Mouse (Mus musculus) adipose tissue, adult 10 weeks (tissue): ENCODE measurements around the gene Papolb. TPM values are rescaled to one million over a fixed set of nuclear protein-coding genes. Genes with fewer than 3 reads are reported as not detected.

Experiments
- polyA plus RNA-seq: library from polyadenylated mRNA; stranded (reverse); fragments of 350-450 nt; fragmentation: Illumina TruSeq; extraction: RNeasy Lipid Tissue Mini Kit (QIAGEN cat#74804); gene quantifications from one replicate; pipeline ENCODE4 v1.2.3, GENCODE M21; 2014; ENCODE audit warnings: low read depth, low replicate concordance

The Papolb gene
- 5.2 TPM for polyA plus RNA-seq

DNA sequence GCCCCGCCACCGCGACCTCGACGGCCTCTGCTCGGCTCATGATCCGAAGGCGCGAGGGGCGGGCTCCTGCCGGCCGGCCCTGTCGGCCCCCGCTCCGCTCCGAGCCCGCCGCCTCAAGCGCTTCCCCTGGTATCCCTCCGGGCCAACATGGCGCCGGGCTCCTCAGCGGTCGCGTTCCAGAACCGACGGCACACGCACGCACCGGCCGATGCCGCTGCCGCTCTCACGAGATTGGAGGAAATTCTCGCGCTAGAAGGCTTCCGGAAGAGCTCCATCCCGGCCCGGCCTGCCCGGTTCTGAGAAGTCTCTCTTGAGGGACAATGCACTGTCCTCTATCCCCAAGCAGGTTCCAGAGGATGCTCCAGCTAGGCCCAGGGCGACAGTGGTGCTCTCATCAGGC is at the start of gene Papolb:
Papolb (minus strand) TSS at position 162 of the 400 bp plus-strand sequence.

DNA sequence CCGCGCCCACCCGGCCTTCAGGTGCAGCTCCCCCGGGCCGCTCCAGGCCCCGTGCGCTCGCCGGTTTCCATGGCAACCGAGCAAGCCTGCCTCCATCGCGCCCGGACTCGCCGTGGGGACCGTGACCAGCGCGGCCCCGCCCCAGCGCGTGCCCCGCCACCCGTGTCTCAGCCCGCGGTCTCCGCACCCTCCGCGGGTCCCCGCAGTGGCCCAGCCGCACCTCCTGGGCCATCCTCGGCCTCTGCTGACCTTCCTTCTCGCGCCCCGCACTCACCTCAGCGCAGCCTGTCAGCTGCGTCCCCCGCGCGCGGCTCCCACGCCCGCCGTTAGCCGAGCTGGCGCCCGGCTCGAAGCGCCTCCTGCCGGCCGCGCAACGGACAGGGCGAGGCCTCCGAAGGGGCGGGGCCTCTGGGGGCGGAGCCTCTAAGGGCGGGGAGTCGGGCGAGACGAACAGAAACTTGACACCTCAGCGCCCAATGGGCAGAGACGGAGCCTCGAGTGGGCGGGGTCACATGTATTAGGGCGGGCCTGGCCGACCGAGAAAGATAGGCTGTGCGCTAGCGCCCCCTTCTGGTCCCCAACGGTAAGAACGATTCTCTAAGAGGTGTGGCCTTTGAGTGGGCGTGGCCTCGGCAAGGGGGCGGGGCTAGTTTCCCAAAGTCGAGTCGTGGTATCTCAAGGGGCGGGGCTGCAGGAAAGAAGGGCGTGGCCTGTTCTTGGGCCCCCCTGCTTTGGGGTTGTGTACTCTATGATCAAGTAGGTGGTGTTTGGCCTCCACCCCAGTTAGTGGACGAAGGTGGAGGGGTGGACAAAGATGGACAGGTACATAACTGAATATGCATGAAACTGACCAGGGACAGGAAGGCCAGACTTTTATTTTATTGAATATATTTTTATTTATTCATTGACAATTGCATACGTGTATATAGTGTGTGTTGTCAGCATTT is 21.1 kb upstream of the Papolb start, which contains the start of gene Radil:
Radil (minus strand) TSS at position 393 of the 947 bp plus-strand sequence.

Other genes starting within 250 kb of the Papolb start
- 14.5 TPM for gene Foxk1, start 128.6 kb downstream of the Papolb start, polyA plus RNA-seq
- 18.2 TPM for gene Ap5z1, start 66.1 kb downstream of the Papolb start, polyA plus RNA-seq
- 3.1 TPM for gene Radil, start 21.0 kb upstream of the Papolb start, polyA plus RNA-seq
- 4.1 TPM for gene Mmd2, start 78.7 kb upstream of the Papolb start, polyA plus RNA-seq
- 42.8 TPM for gene Wipi2, start 97.6 kb upstream of the Papolb start, polyA plus RNA-seq
- gene Slc29a4, start 162.4 kb upstream of the Papolb start, polyA plus RNA-seq = 5.3 TPM